Mouse (Mus musculus): Measurements from ENCODE around the gene Mettl16. TPM values are rescaled to one million over a fixed set of nuclear protein-coding genes. Genes with fewer than 3 reads are reported as not detected.
A peak's percentile ranks its signal among the peaks of the same experiment; 100 is the strongest.

Mettl16 gene
- polyA plus RNA-seq (2012; rRNA removed): 15.2 and 15.9 TPM in 2 replicates

- peak; percentile 94 to 98 for DNase-seq (ENCODE audit: extremely low spot score in 1 of 2, low spot score in 1 of 2)
These were observed at the start of gene Mettl16 for GRCm38 (mm10) chr11:74770595-74771207. Mettl16 (plus strand) TSS chr11:74770830.

- no peak for DNase-seq (ENCODE audit: extremely low spot score in 1 of 2, low spot score in 1 of 2)
These were observed 49.5 kb upstream of the Mettl16 start for GRCm38 (mm10) chr11:74721141-74721540.

GRCm38 (mm10) chr11:74721971-74722370, 48.7 kb upstream of the Mettl16 start:
- no peak for DNase-seq (ENCODE audit: extremely low spot score in 1 of 2, low spot score in 1 of 2)

- DNase-seq (ENCODE audit: extremely low spot score in 1 of 2, low spot score in 1 of 2): peak; percentile 39 to 77
These were observed 47.0 kb upstream of the Mettl16 start for GRCm38 (mm10) chr11:74723357-74724234.

GRCm38 (mm10) chr11:74724235-74724791, 46.3 kb upstream of the Mettl16 start, which contains the start of gene Pafah1b1:
Pafah1b1 (minus strand) TSS chr11:74724670.
- DNase-seq (ENCODE audit: extremely low spot score in 1 of 2, low spot score in 1 of 2): peak; percentile 85 to 93

- no peak for DNase-seq (ENCODE audit: extremely low spot score in 1 of 2, low spot score in 1 of 2)
These were observed 45.4 kb upstream of the Mettl16 start for GRCm38 (mm10) chr11:74725181-74725580.

- DNase-seq (ENCODE audit: extremely low spot score in 1 of 2, low spot score in 1 of 2): peak; percentile 10 to 50
These were observed 35.7 kb upstream of the Mettl16 start for GRCm38 (mm10) chr11:74734917-74735316.

- DNase-seq (ENCODE audit: extremely low spot score in 1 of 2, low spot score in 1 of 2): no peak
These were observed 32.8 kb upstream of the Mettl16 start for GRCm38 (mm10) chr11:74737861-74738260.

- DNase-seq (ENCODE audit: extremely low spot score in 1 of 2, low spot score in 1 of 2): no peak
These were observed 22.6 kb upstream of the Mettl16 start for GRCm38 (mm10) chr11:74748022-74748421.

- DNase-seq (ENCODE audit: extremely low spot score in 1 of 2, low spot score in 1 of 2): no peak
These were observed 21.4 kb upstream of the Mettl16 start for GRCm38 (mm10) chr11:74749241-74749640.

GRCm38 (mm10) chr11:74750662-74751351, 19.8 kb upstream of the Mettl16 start:
- no peak for DNase-seq (ENCODE audit: extremely low spot score in 1 of 2, low spot score in 1 of 2)

- DNase-seq (ENCODE audit: extremely low spot score in 1 of 2, low spot score in 1 of 2): peak; percentile 11 to 25
These were observed 19.1 kb upstream of the Mettl16 start for GRCm38 (mm10) chr11:74751352-74752066.

GRCm38 (mm10) chr11:74756631-74757030, 14.0 kb upstream of the Mettl16 start:
- DNase-seq (ENCODE audit: extremely low spot score in 1 of 2, low spot score in 1 of 2): no peak

GRCm38 (mm10) chr11:74761011-74761705, 9.5 kb upstream of the Mettl16 start:
- DNase-seq (ENCODE audit: extremely low spot score in 1 of 2, low spot score in 1 of 2): no peak

GRCm38 (mm10) chr11:74763960-74764625, 6.5 kb upstream of the Mettl16 start:
- peak; percentile 10 to 40 for DNase-seq (ENCODE audit: extremely low spot score in 1 of 2, low spot score in 1 of 2)

- no peak for DNase-seq (ENCODE audit: extremely low spot score in 1 of 2, low spot score in 1 of 2)
These were observed 3.2 kb upstream of the Mettl16 start for GRCm38 (mm10) chr11:74767469-74767868.

GRCm38 (mm10) chr11:74768045-74768444, 2.6 kb upstream of the Mettl16 start:
- peak in 1 of 2 experiments; percentile 26 for DNase-seq (ENCODE audit: extremely low spot score in 1 of 2, low spot score in 1 of 2)

GRCm38 (mm10) chr11:74770037-74770436, 593 bp upstream of the Mettl16 start:
- DNase-seq (ENCODE audit: extremely low spot score in 1 of 2, low spot score in 1 of 2): no peak

- DNase-seq (ENCODE audit: extremely low spot score in 1 of 2, low spot score in 1 of 2): no peak
These were observed 604 bp downstream of the Mettl16 start for GRCm38 (mm10) chr11:74771234-74771633.

Measured in frontal cortex, adult 2 months (tissue).